Mouse (Mus musculus): ENCODE results near the gene Liph. TPM values are rescaled to one million over a fixed set of nuclear protein-coding genes. Genes with fewer than 3 reads are reported as not detected.
A peak's percentile ranks its signal among the peaks of the same experiment; 100 is the strongest.
"Not testable (repeated sequence)": the region's sequence is repeated elsewhere in the genome, so short reads cannot be mapped to it uniquely, and the experiment has no call there.

Liph gene
- total RNA-seq (2015; ENCODE audit: low replicate concordance) (not detected in 2 replicates), total RNA-seq (2017; ENCODE audit: low replicate concordance) (2.6 TPM in 1 of 2 replicates, not detected in the other)

DNA sequence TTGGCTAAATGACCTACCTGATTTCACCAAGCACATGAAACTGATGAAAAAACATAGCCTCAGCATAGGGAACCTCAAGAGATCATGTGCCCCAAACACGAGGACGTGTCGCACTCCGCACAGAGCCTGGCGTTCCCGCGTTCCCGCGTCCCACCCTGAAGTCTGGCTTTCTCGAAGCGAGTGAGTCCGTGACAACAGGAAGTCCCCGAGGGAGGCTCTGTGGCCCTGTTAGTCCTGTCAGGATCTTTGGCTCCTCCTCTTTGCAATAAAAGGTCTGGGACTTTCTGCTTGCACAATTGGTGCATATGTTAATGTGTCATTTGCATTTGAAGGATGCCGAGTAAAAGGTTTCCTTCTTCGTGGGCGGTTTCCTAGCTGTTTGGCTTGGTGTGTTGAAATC is at the start of gene Liph:
Liph (minus strand) TSS at position 360 of the 400 bp plus-strand sequence.
- ATAC-seq (replicated peaks; ENCODE audit: low FRiP score, poor library complexity, severe bottlenecking) = peak; percentile 53; the same call in 1 of the 2 replicates

DNA sequence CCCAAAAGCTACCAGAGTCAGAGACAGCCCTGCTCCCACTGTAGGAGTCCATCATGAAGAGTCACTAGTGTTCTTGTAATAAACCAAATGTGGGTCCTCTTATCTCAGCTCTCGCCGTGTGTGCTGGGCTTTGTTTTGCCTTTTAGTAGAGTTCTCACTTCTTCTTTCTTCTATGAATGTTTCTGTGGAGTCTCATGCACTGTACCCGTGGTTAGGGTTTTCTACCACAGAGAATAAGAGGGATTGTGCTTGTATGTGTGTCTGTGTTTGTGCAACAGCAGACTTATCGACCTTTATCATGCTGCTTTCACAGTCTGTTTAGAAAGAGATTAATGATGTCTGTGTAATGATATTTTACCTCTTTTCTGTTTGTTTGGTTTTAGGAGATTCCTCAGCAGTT is 48.4 kb upstream of the Liph start:
- no peak for ATAC-seq (replicated peaks; ENCODE audit: low FRiP score, poor library complexity, severe bottlenecking)

DNA sequence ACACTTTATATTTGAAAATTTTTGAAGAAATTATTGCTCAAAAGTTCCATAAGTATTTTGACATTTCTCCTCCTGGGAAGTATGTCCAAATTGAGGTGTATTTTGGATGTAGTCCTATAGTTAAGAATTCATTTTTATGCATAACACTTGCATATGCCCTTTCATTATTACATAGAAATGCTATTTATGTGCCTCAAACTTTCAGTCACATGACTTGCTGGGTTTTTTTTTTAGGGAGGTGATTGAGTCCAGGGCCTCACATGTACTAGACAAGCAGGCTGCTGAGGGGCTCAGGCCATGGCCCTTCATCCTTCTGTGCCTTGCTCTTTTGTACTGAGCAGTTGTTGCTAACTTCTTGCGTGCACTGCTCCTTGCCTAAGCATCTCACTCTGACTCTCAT is 44.5 kb upstream of the Liph start:
- no peak for ATAC-seq (replicated peaks; ENCODE audit: low FRiP score, poor library complexity, severe bottlenecking)

DNA sequence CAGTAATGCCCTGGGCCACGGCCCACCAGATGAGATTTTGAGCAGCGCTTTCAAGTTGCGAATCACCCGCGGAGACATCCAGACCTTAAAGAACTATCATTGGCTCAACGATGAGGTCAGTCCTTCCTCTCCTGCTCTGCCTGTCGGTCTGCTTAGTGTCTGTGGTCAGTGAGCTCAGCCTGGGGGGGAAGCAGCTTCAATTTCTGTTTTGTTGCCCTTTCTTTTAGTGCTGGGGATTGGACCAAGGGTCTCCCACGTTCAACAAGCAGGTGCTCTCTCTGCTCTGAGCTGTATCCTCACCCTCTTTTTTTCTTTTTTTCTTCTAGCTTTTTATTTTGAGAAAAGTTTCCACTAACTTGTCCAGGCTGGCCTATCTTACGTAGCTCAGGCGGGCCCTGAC is 43.1 kb upstream of the Liph start:
- no peak for ATAC-seq (replicated peaks; ENCODE audit: low FRiP score, poor library complexity, severe bottlenecking)

DNA sequence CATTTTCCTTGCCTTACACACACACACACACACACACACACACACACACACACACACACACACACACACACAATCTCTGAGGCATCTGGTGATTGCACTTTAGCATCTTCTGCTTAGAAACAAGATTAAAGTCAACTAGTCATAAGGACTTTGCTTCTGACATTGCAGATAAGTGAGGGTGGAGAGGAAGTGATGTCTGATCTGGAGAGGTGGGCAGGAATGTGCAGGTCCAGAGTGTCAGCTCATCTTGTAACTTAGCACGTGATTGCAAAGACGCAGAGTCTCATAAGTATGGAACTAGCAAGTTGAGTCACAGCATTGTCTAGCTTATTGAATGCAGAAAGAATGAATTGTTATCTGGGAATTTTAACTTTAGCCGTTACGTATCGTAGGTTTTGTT is 32.0 kb upstream of the Liph start:
- no peak for ATAC-seq (replicated peaks; ENCODE audit: low FRiP score, poor library complexity, severe bottlenecking)

DNA sequence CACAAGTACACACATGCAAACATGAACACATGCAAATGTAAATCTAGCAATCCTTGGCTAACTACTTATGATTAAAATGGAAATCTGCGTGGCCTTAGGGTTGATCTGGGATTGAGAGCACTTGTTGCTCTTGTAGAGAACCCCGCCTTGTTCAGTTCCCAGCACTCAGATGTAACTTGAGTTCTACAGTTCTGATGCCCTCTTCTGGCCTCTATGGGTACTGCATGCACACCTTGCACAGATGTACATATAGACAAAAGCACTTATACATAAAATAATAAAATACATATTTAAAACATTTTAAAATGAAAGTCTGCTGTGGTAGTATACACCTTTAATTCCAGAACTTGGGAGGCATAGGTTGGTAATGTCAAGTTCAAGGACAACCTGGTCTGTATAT is 26.7 kb upstream of the Liph start:
- no peak for ATAC-seq (replicated peaks; ENCODE audit: low FRiP score, poor library complexity, severe bottlenecking)

DNA sequence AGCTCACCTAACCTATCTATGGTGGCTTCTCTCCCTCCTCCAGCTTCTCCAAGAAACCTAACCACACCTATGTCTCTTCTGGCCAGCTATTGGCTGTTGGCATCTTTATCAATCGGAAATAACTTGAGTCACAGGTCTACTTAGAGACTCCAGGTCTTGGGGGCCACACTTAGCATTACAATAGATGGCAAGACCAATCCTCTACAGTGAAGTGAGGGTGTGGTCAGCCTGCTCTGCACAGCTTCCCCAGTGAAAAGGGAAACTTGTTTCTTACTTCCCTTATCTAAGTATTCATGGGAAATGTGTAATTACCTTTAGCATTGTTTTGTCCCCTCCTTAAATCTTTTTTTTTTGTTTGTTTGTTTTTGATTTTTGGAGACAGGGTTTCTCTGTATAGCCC is 20.1 kb upstream of the Liph start:
- ATAC-seq (replicated peaks; ENCODE audit: low FRiP score, poor library complexity, severe bottlenecking) = no peak

DNA sequence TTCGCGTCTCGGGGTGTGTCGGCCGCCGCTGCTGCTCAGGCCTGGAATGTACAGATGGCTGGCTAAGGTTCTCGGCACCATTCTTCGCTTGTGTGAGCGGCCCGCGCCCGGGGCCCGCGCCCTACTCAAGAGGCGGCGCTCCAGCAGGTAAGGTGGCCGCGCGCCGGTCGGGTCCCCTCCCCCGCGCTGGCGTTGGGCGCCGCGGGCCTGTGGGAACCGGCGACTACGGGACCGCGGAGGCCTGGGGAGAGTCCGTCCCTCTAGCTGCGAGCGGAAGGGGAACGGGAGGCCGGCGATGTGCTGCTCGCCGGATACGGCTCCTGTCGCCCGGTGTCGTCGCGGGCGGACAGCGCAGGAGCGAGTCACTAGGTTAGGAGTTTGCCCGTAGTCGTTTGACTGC is 14.1 kb upstream of the Liph start:
- peak; percentile 36 for ATAC-seq (replicated peaks; ENCODE audit: low FRiP score, poor library complexity, severe bottlenecking)

DNA sequence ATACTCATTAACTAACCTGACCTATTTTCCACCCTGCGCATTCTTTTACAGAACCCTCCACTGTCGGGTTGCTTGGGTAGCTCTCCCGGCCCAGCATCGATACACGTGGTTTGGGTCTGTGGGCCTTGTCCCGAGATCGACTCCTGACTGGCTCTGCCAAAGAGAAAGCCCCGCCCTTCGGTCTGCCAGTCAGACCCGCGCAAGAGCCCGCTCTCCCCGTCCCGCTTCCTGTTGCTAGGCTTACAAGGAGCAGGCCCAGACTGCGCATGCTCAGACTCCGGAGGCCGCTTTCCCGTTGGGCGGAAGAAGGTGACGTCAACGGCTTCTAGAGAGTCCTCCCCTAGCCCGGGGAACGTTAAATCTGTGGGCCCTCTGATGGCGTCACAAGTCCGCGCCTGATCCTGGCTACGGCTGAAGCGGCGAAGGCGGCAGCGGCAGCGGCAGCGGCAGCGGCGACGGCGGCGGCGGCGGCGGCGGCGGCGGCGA is 13.7 kb upstream of the Liph start, which contains the start of gene Senp2:
Senp2 (plus strand) TSS at position 386 of the 486 bp plus-strand sequence.
- peak; percentile 96 for ATAC-seq (replicated peaks; ENCODE audit: low FRiP score, poor library complexity, severe bottlenecking)

DNA sequence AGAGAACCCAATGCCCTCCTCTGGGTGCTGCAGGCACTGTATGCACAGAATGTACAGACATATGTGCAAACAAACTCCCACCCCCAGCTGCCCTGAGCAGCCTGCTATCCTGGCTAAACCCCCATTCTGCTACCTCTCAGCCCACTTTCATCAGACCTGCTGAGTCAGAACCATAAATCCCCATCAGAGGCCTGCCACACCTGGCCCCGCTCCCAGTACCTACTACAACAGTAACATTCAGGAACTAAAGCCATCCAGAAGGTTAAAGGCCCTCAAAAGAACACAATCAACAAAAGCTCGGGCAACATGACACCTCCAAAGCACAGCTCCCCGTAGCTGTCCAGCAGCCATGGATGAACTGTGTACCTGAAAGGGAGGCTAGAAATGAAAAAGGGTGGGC is 6.1 kb upstream of the Liph start:
- ATAC-seq (replicated peaks; ENCODE audit: low FRiP score, poor library complexity, severe bottlenecking) = no peak

DNA sequence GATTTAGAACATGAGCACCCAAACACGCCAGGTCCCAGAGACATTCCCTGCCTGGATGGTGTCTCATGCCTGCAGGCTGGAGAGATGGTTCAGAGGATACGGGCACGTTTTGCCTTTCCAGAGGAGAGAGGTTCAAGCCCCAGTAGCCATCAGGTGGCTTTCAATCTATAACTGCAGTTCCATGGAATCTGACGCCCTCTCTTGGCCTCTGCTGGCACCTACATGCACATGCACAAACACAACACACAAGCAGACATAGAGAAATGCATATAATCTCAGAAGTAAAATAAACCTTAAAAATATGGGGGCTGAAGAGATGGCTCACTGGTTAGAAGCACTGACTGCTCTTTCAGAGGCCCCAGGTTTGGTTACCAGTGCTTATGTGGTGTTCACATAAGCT is 5.7 kb upstream of the Liph start:
- no peak for ATAC-seq (replicated peaks; ENCODE audit: low FRiP score, poor library complexity, severe bottlenecking)

DNA sequence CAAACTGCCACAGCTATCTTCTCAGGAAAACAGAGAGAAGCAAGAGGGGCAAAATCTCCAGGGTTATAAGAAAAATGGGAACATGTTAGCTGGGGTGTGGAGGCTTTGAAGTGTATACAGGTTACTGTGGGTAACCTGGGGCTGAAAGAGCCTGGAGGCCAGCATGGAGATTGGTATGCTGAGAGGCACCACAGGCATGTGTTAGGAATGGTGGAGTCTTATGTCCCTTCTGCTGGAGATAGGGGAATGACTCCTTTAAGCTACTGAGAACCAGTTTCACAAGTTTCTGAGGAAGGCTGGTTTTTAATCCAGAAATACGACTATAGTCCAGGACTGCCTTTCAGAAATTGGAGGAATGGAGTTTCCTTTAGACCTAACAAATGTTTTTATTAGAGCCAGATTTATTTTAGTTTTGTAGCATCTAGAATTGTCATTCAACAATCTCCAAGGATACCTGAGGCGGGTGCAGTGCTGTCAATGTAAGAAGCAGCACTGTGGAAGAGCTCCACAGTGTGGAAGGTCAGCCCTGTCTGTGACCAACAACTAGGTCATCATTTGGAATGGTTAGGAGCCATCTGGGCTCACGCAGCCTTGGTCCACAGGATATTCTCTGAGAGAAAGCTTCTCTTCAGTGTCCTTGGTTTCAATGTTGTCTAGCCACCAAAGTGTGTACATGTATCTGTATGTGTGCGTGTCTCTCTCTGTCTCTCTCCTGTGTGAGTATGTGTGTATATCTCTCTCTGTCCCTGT is 4.7 kb upstream of the Liph start:
- no peak for ATAC-seq (replicated peaks; ENCODE audit: low FRiP score, poor library complexity, severe bottlenecking)

DNA sequence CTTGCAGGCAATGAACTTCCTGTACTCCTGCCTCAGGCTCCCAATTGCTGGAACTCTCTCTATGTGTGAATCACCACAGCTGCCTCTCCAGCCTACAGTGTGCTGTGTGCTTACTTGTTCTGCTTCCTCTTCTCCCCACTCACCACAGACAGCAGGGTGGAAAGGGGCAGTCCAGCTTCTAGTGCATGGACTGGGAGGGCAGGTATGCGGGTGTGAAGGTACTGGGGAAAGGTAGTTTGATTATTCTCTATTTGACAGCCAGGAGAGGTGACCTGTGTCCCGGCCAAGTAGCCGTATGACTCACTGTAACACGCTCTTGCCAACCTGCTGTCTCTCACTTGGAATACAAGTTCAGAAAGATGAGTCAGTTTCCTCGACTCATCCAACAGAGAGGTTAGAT is 2.6 kb upstream of the Liph start:
- ATAC-seq (replicated peaks; ENCODE audit: low FRiP score, poor library complexity, severe bottlenecking) = no peak

DNA sequence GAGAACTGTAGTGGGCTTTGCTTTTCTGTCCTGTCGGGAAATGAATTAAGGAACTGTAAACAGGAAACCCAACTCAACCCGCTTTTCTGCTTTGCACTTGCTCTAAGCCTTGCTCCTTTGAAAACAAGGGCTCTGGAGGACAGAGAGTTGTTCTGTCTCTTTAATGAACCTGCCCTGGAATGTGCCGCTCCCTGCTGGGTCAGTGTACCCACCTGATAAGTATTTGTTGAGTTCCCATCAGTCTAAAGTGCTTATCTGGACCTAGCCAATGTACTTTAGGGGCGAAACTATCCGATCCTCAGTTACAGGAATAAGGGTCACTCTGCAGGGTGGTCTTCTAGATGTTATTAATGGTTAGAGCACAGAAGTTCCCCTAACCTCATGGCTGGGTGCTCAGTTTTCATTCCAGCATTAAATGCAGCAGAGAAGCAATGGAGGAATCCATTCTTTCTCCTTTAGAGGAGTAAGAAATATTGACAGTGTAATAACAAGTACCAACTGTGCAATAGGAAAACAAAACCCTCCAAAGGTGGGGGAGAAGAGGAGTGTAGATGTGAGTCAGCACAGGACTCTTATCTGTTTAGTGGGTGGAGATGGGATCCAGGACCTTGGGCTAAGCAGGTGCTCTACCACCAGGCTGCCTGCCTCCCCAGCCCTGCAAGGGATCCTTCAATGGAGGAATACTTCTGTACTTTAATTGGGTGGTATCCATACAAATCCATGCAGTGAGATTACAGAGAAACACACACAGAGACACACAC is 1.6 kb upstream of the Liph start:
- peak; percentile 84 for ATAC-seq (replicated peaks; ENCODE audit: low FRiP score, poor library complexity, severe bottlenecking)

DNA sequence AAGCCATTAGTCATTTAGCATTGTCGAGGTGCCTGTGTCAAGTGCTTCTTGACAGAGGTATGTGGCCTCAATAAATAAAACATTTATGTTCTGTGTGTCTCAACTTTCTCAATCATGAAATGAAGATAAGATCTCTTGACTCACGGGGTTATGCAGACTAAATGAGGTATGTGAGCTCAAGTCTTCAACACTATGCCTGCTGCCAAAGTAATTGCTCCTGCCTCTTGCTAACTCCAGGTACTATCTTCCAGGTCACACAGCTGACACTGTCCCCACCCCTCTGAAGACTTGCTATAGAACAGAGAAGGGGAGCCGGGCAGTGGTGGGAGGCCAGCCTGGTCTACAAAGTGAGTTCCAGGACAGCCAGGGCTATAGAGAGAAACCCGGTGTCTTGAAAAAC is 939 bp upstream of the Liph start:
- ATAC-seq (replicated peaks; ENCODE audit: low FRiP score, poor library complexity, severe bottlenecking) = peak; percentile 43; the same call in 1 of the 2 replicates

DNA sequence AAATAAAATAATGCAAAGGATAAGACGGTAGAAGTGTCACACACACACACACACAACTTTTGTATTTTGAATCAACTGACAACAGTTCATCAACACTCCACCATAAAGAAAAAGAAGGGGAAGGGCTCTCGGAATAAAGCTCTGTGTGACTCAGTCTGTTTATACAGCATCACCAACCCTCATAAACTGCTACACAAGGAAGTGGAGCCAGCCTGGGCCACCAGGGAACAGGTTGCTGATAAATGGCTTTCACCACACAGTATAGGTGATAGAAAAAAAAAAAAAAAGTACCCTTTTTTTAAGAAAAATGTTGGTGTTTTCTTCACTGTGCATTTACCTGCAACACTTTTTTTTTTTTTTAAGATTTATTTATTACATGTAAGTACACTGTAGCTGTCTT is 3.7 kb downstream of the Liph start:
- no peak for ATAC-seq (replicated peaks; ENCODE audit: low FRiP score, poor library complexity, severe bottlenecking)

DNA sequence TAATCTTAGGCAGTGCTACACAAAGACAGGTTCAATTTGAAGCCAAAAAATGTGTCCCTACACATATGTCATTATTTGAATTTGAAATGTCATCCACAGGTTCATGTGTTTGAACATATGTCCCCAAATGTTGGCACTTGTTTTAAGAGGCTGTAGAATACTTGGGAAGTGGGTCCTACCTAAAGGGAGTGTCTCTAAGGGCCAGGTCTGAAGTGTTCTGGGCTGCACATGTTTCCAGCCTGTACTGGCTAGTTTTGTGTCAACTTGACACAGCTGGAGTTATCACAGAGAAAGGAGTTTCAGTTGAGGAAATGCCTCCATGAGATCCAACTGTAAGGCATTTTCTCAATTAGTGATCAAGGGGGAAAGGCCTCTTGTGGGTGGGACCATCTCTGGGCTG is 4.6 kb downstream of the Liph start:
- not testable (repeated sequence) for ATAC-seq (replicated peaks; ENCODE audit: low FRiP score, poor library complexity, severe bottlenecking)

DNA sequence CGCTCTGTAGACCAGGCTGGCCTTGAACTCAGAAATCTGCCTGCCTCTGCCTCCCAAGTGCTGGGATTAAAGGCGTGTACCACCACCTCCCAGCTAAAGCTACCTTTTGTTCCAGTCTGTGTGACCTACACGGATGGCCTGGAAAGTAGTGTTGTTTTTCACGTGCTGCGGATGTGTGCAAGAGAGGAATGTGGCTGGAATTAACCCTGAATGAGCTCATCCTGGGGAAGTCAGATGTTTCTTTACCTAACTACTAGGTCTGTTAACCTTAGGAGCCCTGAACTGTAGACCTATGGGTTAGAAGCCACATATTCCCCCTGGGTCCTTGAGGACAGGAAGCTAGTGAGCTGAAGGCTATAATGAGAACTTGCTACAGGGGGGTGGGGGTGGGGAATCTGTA is 7.5 kb downstream of the Liph start:
- ATAC-seq (replicated peaks; ENCODE audit: low FRiP score, poor library complexity, severe bottlenecking) = no peak

DNA sequence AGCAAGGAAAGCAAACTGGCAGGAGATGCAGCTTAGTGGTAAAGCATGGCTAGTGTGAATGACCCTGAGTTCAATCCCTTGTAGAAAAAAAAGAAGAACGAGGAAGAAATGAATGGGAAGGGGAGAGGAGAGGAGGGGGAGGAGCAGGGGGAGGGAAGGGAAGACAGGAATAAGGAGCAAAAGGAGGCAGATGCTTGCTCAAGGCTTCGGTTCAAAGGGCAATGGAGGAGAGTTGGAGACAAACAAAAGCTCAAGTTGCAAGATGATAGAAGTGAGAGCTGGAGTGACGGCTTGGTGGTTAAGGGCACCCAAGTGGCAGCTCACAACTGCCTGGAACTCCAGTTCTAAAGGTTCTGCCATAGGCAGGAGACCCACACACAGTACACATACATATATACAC is 9.3 kb downstream of the Liph start:
- no peak for ATAC-seq (replicated peaks; ENCODE audit: low FRiP score, poor library complexity, severe bottlenecking)

DNA sequence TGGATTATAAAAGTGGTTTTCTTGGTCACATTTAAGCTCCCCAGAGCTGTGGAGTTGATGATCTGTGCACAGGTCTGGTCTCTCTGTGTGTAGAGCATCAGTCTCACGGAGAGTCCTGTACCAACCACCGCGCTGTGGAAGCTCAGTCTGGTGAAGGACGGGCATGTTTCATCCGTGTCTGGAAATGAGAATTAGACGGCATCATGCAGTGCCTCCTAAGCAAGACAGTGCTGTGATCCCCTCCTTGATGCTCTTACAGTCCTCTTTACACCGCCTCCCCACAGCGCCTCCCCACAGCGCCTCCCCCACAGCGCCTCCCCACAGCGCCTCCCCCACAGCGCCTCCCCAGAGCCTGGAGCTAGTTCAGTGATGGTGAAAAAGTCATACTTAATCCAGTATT is 11.4 kb downstream of the Liph start:
- no peak for ATAC-seq (replicated peaks; ENCODE audit: low FRiP score, poor library complexity, severe bottlenecking)

DNA sequence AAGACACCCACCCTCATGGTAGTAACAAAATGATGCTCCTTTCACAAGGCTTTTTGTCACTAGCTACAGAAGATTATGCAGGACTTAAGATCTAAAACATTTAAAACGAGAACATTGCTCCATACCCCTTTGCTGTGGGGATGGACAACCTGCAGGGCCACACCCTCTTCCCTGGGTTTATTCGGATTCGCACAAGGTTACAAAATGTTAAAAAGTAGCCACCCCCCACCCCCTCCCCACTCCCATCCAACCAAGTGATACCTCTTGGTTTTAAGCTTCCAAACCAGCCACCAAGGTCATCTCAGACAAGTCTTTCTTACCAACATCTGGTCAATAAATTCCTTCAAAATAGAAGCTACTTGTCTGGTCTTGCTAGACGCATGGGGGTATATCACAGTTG is 11.9 kb downstream of the Liph start:
- ATAC-seq (replicated peaks; ENCODE audit: low FRiP score, poor library complexity, severe bottlenecking) = no peak

Data from erythroblast, adult 5-6 weeks (primary cell).